Mouse (Mus musculus) MEL-GATA-1-ER (cell line): ENCODE data around the gene Gm21671.
"Not testable (repeated sequence)": the region's sequence is repeated elsewhere in the genome, so short reads cannot be mapped to it uniquely, and the experiment has no call there.

ENCODE experiments used
- DNase-seq: peaks from one replicate; pipeline ENCODE4 v3.0.0-alpha.2; 2012; ENCODE audit warnings: low read depth; ENCODE audit errors: extremely low read depth

Gene Gm21671

DNA sequence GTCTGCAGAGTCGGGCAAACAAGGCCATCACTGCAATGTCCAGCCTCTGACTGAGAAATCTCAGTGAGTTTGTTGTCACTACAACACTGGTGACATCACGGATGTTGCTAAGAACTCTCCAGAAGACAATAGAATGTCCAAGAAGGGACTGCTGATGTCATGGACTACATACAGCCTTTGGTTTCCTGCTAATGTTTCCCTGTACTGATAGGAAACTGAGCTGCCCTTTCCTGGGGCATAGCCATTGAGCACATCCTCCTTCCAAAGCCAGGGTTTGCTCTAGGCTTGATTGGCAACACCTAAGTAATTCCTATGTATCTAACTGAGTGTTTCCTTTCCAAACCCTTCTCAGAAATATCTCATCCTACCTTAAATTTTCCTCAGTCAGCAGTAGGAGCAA, at the start of gene Gm21671:
TSS of gene Gm21671 (minus strand) at position 101 of the 400 bp plus-strand sequence.
- DNase-seq, result not testable (repeated sequence)

DNA sequence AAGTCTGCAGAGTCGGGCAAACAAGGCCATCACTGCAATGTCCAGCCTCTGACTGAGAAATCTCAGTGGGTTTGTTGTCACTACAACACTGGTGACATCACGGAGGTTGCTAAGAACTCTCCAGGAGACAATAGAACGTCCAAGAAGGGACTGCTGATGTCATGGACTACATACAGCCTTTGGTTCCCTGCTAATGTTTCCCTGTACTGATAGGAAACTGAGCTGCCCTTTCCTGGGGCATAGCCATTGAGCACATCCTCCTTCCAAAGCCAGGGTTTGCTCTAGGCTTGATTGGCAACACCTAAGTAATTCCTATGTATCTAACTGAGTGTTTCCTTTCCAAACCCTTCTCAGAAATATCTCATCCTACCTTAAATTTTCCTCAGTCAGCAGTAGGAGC, 34.3 kb upstream of the Gm21671 start, which contains the start of gene Gm21698:
TSS of gene Gm21698 (minus strand) at position 101 of the 400 bp plus-strand sequence.
- DNase-seq, result not testable (repeated sequence)

DNA sequence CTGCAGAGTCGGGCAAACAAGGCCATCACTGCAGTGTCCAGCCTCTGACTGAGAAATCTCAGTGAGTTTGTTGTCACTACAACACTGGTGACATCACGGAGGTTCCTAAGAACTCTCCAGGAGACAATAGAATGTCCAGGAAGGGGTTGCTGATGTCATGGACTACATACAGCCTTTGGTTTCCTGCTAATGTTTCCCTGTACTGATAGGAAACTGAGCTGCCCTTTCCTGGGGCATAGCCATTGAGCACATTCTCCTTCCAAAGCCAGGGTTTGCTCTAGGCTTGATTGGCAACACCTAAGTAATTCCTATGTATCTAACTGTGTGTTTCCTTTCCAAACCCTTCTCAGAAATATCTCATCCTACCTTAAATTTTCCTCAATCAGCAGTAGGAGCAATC, 18.3 kb upstream of the Gm21671 start, which contains the start of gene Gm21680:
TSS of gene Gm21680 (minus strand) at position 101 of the 400 bp plus-strand sequence.
- DNase-seq, result not testable (repeated sequence)

DNA sequence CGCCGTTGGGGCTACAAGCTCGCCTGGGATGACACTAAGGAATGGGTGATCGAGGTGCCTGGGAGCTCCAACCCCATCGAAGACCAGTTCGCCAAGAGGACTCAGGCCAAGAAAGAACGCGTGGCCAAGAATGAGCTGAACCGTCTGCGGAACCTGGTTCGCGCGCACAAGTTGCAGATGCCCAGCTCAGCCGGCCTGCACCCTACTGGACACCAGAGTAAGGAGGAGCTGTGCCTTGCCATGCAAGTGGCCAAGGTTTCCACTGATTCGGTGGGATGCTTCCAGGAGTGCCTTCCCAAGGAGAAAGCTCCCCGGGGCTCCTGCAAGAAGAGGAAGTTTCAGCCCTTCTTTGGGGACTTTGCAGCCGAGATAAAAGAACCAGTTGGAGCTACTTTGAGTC, 2.8 kb upstream of the Gm21671 start:
- DNase-seq, result not testable (repeated sequence)

DNA sequence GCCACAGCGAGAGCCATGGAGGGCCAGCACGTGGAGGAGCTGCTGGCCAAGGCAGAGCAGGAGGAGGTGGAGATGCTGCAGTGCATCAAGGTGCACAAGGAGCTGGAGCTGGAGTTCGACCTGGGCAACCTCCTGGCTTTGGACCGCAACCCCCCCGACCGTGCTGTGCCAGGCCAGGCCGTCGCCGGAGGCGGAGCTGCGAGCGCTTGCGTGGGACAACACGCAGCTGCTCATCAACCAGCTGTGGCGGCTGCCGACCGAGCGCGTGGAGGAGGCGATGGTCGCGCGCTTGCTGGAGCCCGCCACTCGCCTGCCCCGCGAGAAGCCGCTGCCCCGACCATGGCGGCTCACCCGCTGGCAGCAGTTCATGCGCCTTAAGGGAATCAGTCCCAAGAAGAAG, 2.4 kb upstream of the Gm21671 start:
- DNase-seq, result not testable (repeated sequence)

DNA sequence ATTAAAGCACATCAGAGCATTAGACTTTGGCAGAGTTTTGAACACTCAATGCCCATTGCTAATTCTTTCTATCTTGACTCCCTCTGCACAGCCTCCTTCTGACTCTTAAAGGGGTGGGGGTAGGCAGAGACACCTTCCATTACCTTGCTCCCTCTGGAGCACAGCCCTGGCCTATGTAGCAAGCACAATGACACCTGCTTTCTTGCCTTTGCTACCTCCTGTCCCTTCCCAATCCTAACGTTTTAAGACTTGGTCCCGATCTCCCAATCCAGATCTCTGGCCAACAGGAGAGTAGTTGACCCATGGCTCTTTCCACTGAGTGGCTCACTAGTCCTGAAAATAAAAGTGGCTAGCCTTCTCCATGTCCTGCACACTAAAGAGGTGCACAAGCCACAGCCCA, 8.8 kb downstream of the Gm21671 start:
- not testable (repeated sequence) for DNase-seq

DNA sequence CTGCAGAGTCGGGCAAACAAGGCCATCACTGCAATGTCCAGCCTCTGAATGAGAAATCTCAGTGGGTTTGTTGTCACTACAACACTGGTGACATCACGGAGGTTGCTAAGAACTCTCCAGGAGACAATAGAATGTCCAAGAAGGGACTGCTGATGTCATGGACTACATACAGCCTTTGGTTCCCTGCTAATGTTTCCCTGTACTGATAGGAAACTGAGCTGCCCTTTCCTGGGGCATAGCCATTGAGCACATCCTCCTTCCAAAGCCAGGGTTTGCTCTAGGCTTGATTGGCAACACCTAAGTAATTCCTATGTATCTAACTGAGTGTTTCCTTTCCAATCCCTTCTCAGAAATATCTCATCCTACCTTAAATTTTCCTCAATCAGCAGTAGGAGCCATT, 11.9 kb downstream of the Gm21671 start, which contains the start of gene Gm21663:
TSS of gene Gm21663 (minus strand) at position 101 of the 400 bp plus-strand sequence.
- DNase-seq, result not testable (repeated sequence)
